Mouse (Mus musculus) hindbrain, postnatal 0 days (tissue): ENCODE measurements around the gene Dppa3. TPM values are rescaled to one million over a fixed set of nuclear protein-coding genes. Genes with fewer than 3 reads are reported as not detected.

Experiments used
- ATAC-seq: fragments of 200-750 bp; cut with Nextera tagmentation; 2 replicates; pipeline ENCODE4 v1.8.0; 2017; ENCODE audit warnings: mild to moderate bottlenecking, moderate TSS enrichment, moderate library complexity
- DNase-seq: peaks from one replicate; pipeline ENCODE4 v3.0.0-alpha.2; 2015; ENCODE audit warnings: low spot score
- H3K27ac ChIP-seq: fragments of 300-500 bp; sonication (generic); 2 replicates; pipeline ENCODE4 v1.5.1; 2014; ENCODE audit warnings: mild to moderate bottlenecking
- H3K27me3 ChIP-seq: fragments of 300-500 bp; sonication (generic); 2 replicates; pipeline ENCODE4 v1.6.1; 2014; ENCODE audit warnings: low read length, mixed read lengths; ENCODE audit not compliant: insufficient read depth
- H3K36me3 ChIP-seq: fragments of 300-500 bp; sonication (generic); 2 replicates; pipeline ENCODE4 v1.6.1; 2014; ENCODE audit warnings: low read length, mixed read lengths; ENCODE audit not compliant: insufficient read depth
- H3K4me1 ChIP-seq: fragments of 300-500 bp; sonication (generic); 2 replicates; pipeline ENCODE4 v1.6.1; 2014; ENCODE audit warnings: antibody characterized with exemption, low read length, mixed read lengths; ENCODE audit not compliant: insufficient read depth
- H3K4me2 ChIP-seq: fragments of 300-500 bp; sonication (generic); 2 replicates; pipeline ENCODE4 v1.6.1; 2014; ENCODE audit warnings: low read depth, mild to moderate bottlenecking, low read length, moderate library complexity, mixed read lengths
- H3K4me3 ChIP-seq: fragments of 300-500 bp; sonication (generic); 2 replicates; pipeline ENCODE4 v1.5.1; 2014; ENCODE audit warnings: low read length
- H3K9ac ChIP-seq: fragments of 300-500 bp; sonication (generic); replicated peaks from 2 replicates; pipeline ENCODE4 v1.6.1; 2014; ENCODE audit warnings: mild to moderate bottlenecking, low read length, moderate library complexity, mixed read lengths
- H3K9me3 ChIP-seq: fragments of 300-500 bp; sonication (generic); 2 replicates; pipeline ENCODE4 v1.6.1; 2016; ENCODE audit warnings: low read length, mixed read lengths
- CTCF ChIP-seq: IDR thresholded peaks from 2 replicates; pipeline ENCODE4 v1.5.1; 2016; ENCODE audit warnings: antibody characterized with exemption, control low read depth, low read depth
- WGBS: fragments of 180-500 bp; shearing (Covaris S2); extraction: QIAGEN DNeasy Blood & Tissue Kit; methylation state at CpG from one replicate; pipeline ENCODE4 v1.1.7; 2014; 5-methylcytosine and 5-hydroxymethylcytosine counted together
- polyA plus RNA-seq: library from polyadenylated mRNA; unstranded; fragments of >200 nt; fragmentation: Nextera tagmentation; extraction: Ambion mirVana; gene quantifications from 2 replicates; pipeline ENCODE4 v1.2.1, GENCODE M21; 2015
- total RNA-seq: library from RNA; depleted of rRNA; stranded (reverse); fragments of >200 nt; gene quantifications from 2 replicates; pipeline ENCODE4 v1.2.3, GENCODE M21; 2014; rRNA removed

Dppa3 gene
- total and polyA plus RNA-seq, 2 experiments from 2014 or later, result not detected

- Histone ChIP-seq H3K27ac (no peak overlapping the region), H3K36me3 (no peaks in the 10 kb centered on the region), H3K4me2 (no peak overlapping the region), H3K4me3 (no peak overlapping the region), H3K9ac (no peak overlapping the region), H3K27me3 (no peaks in the 10 kb centered on the region), H3K9me3 (no peaks in the 10 kb centered on the region), H3K4me1 (no peaks in the 10 kb centered on the region; the same call in 1 of the 2 replicates)
- no peak for TF ChIP-seq CTCF
- no peak for DNase-seq
- ATAC-seq, result no peak
- WGBS, result 64% methylated on average over 8 of the region's 8 CpGs
Measured at GRCm38 (mm10) chr6:122672746-122673145, 46.5 kb downstream of the Dppa3 start.

Other genes with a start within 250 kb of the Dppa3 start
- gene Rimklb, start 127.6 kb upstream of the Dppa3 start, total RNA-seq, result 96.6 and 113 TPM in 2 replicates
- 97.1 and 97.2 TPM in 2 replicates for gene Rimklb, start 127.6 kb upstream of the Dppa3 start, polyA plus RNA-seq
- gene Mfap5, start 120.6 kb upstream of the Dppa3 start, total RNA-seq, result 2.7 and 13.2 TPM in 2 replicates
- gene Mfap5, start 120.6 kb upstream of the Dppa3 start, polyA plus RNA-seq, result 5.0 and 5.6 TPM in 2 replicates
- gene Aicda, start 72.6 kb upstream of the Dppa3 start, total RNA-seq, result 1.9 TPM in 1 of 2 replicates, not detected in the other
- 0.38 and 0.67 TPM in 2 replicates for gene Aicda, start 72.6 kb upstream of the Dppa3 start, polyA plus RNA-seq
- gene Apobec1, start 24.0 kb upstream of the Dppa3 start, total RNA-seq, result 2.9 and 7.6 TPM in 2 replicates
- gene Apobec1, start 24.0 kb upstream of the Dppa3 start, polyA plus RNA-seq, result 1.6 and 2.1 TPM in 2 replicates
- gene Gdf3, start 16.3 kb upstream of the Dppa3 start, total RNA-seq, result 1.1 and 1.6 TPM in 2 replicates
- gene Gdf3, start 16.3 kb upstream of the Dppa3 start, polyA plus RNA-seq, result 0.19 and 0.29 TPM in 2 replicates
- gene Nanog, start 81.1 kb downstream of the Dppa3 start, total RNA-seq, result not detected in 2 replicates
- 0.15 and 0.16 TPM in 2 replicates for gene Nanog, start 81.1 kb downstream of the Dppa3 start, polyA plus RNA-seq
- gene Slc2a3, start 175.2 kb downstream of the Dppa3 start, total RNA-seq, result 108 and 129 TPM in 2 replicates
- gene Slc2a3, start 175.2 kb downstream of the Dppa3 start, polyA plus RNA-seq, result 48.9 and 49.7 TPM in 2 replicates
- gene Foxj2, start 193.5 kb downstream of the Dppa3 start, total RNA-seq, result 20.1 and 32.5 TPM in 2 replicates
- gene Foxj2, start 193.5 kb downstream of the Dppa3 start, polyA plus RNA-seq, result 5.9 and 6.9 TPM in 2 replicates
- gene C3ar1, start 229.8 kb downstream of the Dppa3 start, total RNA-seq, result 1.3 and 2.2 TPM in 2 replicates
- 1.4 and 1.5 TPM in 2 replicates for gene C3ar1, start 229.8 kb downstream of the Dppa3 start, polyA plus RNA-seq
- gene Necap1, start 248.1 kb downstream of the Dppa3 start, total RNA-seq, result 119 and 121 TPM in 2 replicates
- 158 and 162 TPM in 2 replicates for gene Necap1, start 248.1 kb downstream of the Dppa3 start, polyA plus RNA-seq